Mouse (Mus musculus): ENCODE results near the gene Ino80d.

GRCm38 (mm10) chr1:63110536-63111285 lies 3.8 kb downstream of the Ino80d start:
- peak; percentile 40 for TF ChIP-seq CTCF (IDR thresholded peaks at IDR 0.05; ENCODE audit: low read depth)
- TF ChIP-seq EP300 (IDR thresholded peaks at IDR 0.05; ENCODE audit: low read depth), result no peak

Data from heart, postnatal 0 days (tissue).